Mouse (Mus musculus) heart, embryonic 11.5 days (tissue): ENCODE results near the gene Klhl7. TPM values are rescaled to one million over a fixed set of nuclear protein-coding genes. Genes with fewer than 3 reads are reported as not detected.
A peak's percentile ranks its signal among the peaks of the same experiment; 100 is the strongest.

ENCODE experiments used
- ATAC-seq: fragments of 200-750 bp; cut with Nextera tagmentation; replicated peaks from 2 replicates; pipeline ENCODE4 v1.8.0; 2017; ENCODE audit warnings: moderate library complexity; ENCODE audit not compliant: insufficient number of reproducible peaks, low FRiP score, low TSS enrichment
- H3K27ac ChIP-seq: fragments of 300-500 bp; sonication (generic); 2 replicates; pipeline ENCODE4 v1.5.1; 2014; ENCODE audit warnings: mild to moderate bottlenecking, low read depth, low read length
- H3K27me3 ChIP-seq: fragments of 300-500 bp; sonication (generic); 2 replicates; pipeline ENCODE4 v1.6.1; 2014; ENCODE audit warnings: mild to moderate bottlenecking, low read length, mixed read lengths; ENCODE audit not compliant: control insufficient read depth, insufficient read depth
- H3K36me3 ChIP-seq: fragments of 300-500 bp; sonication (generic); 2 replicates; pipeline ENCODE4 v1.6.1; 2014; ENCODE audit warnings: mild to moderate bottlenecking, low read length, moderate library complexity, mixed read lengths; ENCODE audit not compliant: control insufficient read depth, insufficient read depth
- H3K4me1 ChIP-seq: fragments of 300-500 bp; sonication (generic); 2 replicates; pipeline ENCODE4 v1.6.1; 2014; ENCODE audit warnings: low read length; ENCODE audit not compliant: control insufficient read depth, insufficient read depth
- H3K4me2 ChIP-seq: fragments of 300-500 bp; sonication (generic); 2 replicates; pipeline ENCODE4 v1.6.1; 2014; ENCODE audit warnings: mild to moderate bottlenecking, moderate library complexity
- H3K4me3 ChIP-seq: fragments of 300-500 bp; sonication (generic); 2 replicates; pipeline ENCODE4 v1.5.1; 2014; ENCODE audit warnings: low read depth, low read length
- H3K9ac ChIP-seq: fragments of 300-500 bp; sonication (generic); 2 replicates; pipeline ENCODE4 v1.6.1; 2014; ENCODE audit warnings: mild to moderate bottlenecking, low read depth, low read length, moderate library complexity
- H3K9me3 ChIP-seq: fragments of 300-500 bp; sonication (generic); replicated peaks from 2 replicates; pipeline ENCODE4 v1.6.1; 2016; ENCODE audit warnings: low read length; ENCODE audit not compliant: control insufficient read depth
- WGBS: fragments of 180-500 bp; shearing (Covaris S2); extraction: QIAGEN DNeasy Blood & Tissue Kit; methylation state at CpG from one replicate; pipeline ENCODE4 v1.1.7; 2014; ENCODE audit not compliant: insufficient replicate concordance; 5-methylcytosine and 5-hydroxymethylcytosine counted together
- polyA plus RNA-seq: library from polyadenylated mRNA; unstranded; fragments of >200 nt; fragmentation: Nextera tagmentation; extraction: Ambion mirVana; gene quantifications from 2 replicates; pipeline ENCODE4 v1.2.1, GENCODE M21; 2014

The Klhl7 gene
- polyA plus RNA-seq, 1 experiment from 2014 or later = 39.0 TPM

GRCm38 (mm10) chr5:24063545-24063944 is 36.9 kb upstream of the Klhl7 start:
- no peaks in the 10 kb centered on the region for H3K27me3 ChIP-seq
- no peaks in the 10 kb centered on the region for H3K4me1 ChIP-seq
- no peak for ATAC-seq
- WGBS = 52% methylated on average over 4 of the region's 4 CpGs
- H3K9me3 ChIP-seq = no peaks in the 10 kb centered on the region
- H3K27ac ChIP-seq = no peak overlapping the region
- no peaks in the 10 kb centered on the region for H3K36me3 ChIP-seq
- H3K9ac ChIP-seq = no peak overlapping the region
- no peak overlapping the region for H3K4me3 ChIP-seq
- H3K4me2 ChIP-seq = no peak overlapping the region

- no peaks in the 10 kb centered on the region for H3K36me3 ChIP-seq
- no peaks in the 10 kb centered on the region for H3K27me3 ChIP-seq
- H3K4me3 ChIP-seq = no peak overlapping the region
- no peak overlapping the region for H3K27ac ChIP-seq
- H3K9ac ChIP-seq = no peak overlapping the region
- ATAC-seq = no peak
- H3K4me2 ChIP-seq = no peak overlapping the region
- H3K4me1 ChIP-seq = no peaks in the 10 kb centered on the region
- no peaks in the 10 kb centered on the region for H3K9me3 ChIP-seq
- 77% methylated on average over 6 of the region's 6 CpGs for WGBS
Observed at GRCm38 (mm10) chr5:24068955-24069354, 31.4 kb upstream of the Klhl7 start.

GRCm38 (mm10) chr5:24072031-24072430 is 28.4 kb upstream of the Klhl7 start:
- H3K9ac ChIP-seq = no peak overlapping the region; the same call in 1 of the 2 replicates
- no peak overlapping the region for H3K27ac ChIP-seq
- no peaks in the 10 kb centered on the region for H3K27me3 ChIP-seq
- 0 out of 2 replicates have a peak, but pooled peaks cover 1% of the 10 kb centered on the region for H3K4me1 ChIP-seq
- no peak overlapping the region for H3K4me2 ChIP-seq
- ATAC-seq = no peak
- no peaks in the 10 kb centered on the region for H3K9me3 ChIP-seq
- H3K36me3 ChIP-seq = no peaks in the 10 kb centered on the region
- WGBS = 69% methylated on average over 6 of the region's 6 CpGs
- H3K4me3 ChIP-seq = no peak overlapping the region

GRCm38 (mm10) chr5:24076986-24077718 is 23.3 kb upstream of the Klhl7 start:
- H3K4me1 ChIP-seq = 0 out of 2 replicates have a peak, but pooled peaks cover 3% of the 10 kb centered on the region
- peak overlapping the region; percentile 58; the same call in 1 of the 2 replicates for H3K9ac ChIP-seq
- peak overlapping the region; percentile 58 for H3K4me2 ChIP-seq
- H3K27me3 ChIP-seq = 0 out of 2 replicates have a peak, but pooled peaks cover 2% of the 10 kb centered on the region
- peak; percentile 71; the same call in 1 of the 2 replicates for ATAC-seq
- no peaks in the 10 kb centered on the region for H3K36me3 ChIP-seq
- H3K27ac ChIP-seq = no peak overlapping the region
- no peaks in the 10 kb centered on the region for H3K9me3 ChIP-seq
- 2% methylated on average over 14 of the region's 15 CpGs for WGBS
- peak overlapping the region; percentile 30 for H3K4me3 ChIP-seq

- H3K9ac ChIP-seq = no peak overlapping the region
Observed at GRCm38 (mm10) chr5:24077739-24078306, 22.6 kb upstream of the Klhl7 start.

GRCm38 (mm10) chr5:24078420-24079179 is 21.8 kb upstream of the Klhl7 start:
- no peak overlapping the region for H3K4me3 ChIP-seq
- 71% methylated on average over 7 of the region's 7 CpGs for WGBS
- no peak overlapping the region for H3K4me2 ChIP-seq
- H3K27ac ChIP-seq = no peak overlapping the region
- no peaks in the 10 kb centered on the region for H3K36me3 ChIP-seq
- 0 out of 2 replicates have a peak, but pooled peaks cover 2% of the 10 kb centered on the region for H3K27me3 ChIP-seq
- H3K9me3 ChIP-seq = no peaks in the 10 kb centered on the region
- no peak for ATAC-seq
- 0 out of 2 replicates have a peak, but pooled peaks cover 3% of the 10 kb centered on the region for H3K4me1 ChIP-seq
- no peak overlapping the region for H3K9ac ChIP-seq

More at GRCm38 (mm10) chr5:24077739-24078306, 22.6 kb upstream of the Klhl7 start:
- Histone ChIP-seq H3K36me3 (no peaks in the 10 kb centered on the region), H3K4me1 (0 out of 2 replicates have a peak, but pooled peaks cover 3% of the 10 kb centered on the region), H3K4me3 (peak overlapping the region; percentile 30), H3K27ac (no peak overlapping the region), H3K27me3 (0 out of 2 replicates have a peak, but pooled peaks cover 2% of the 10 kb centered on the region), H3K9me3 (no peaks in the 10 kb centered on the region), H3K4me2 (peak overlapping the region; percentile 58)
- ATAC-seq = no peak
- 11% methylated on average over 7 of the region's 7 CpGs for WGBS

- no peak for ATAC-seq
- no peaks in the 10 kb centered on the region for H3K9me3 ChIP-seq
- 59% methylated on average over 6 of the region's 6 CpGs for WGBS
Observed at GRCm38 (mm10) chr5:24080826-24081225, 19.6 kb upstream of the Klhl7 start.

GRCm38 (mm10) chr5:24084835-24085234 is 15.6 kb upstream of the Klhl7 start:
- no peak for ATAC-seq
- no peak overlapping the region for H3K9ac ChIP-seq
- no peak overlapping the region for H3K27ac ChIP-seq
- H3K9me3 ChIP-seq = no peaks in the 10 kb centered on the region
- H3K36me3 ChIP-seq = no peaks in the 10 kb centered on the region
- H3K4me2 ChIP-seq = no peak overlapping the region
- no peak overlapping the region for H3K4me3 ChIP-seq
- H3K27me3 ChIP-seq = no peaks in the 10 kb centered on the region
- H3K4me1 ChIP-seq = no peaks in the 10 kb centered on the region
- WGBS = 72% methylated on average over 4 of the region's 4 CpGs

More at GRCm38 (mm10) chr5:24080826-24081225, 19.6 kb upstream of the Klhl7 start:
- Histone ChIP-seq H3K4me2 (no peak overlapping the region), H3K4me1 (0 out of 2 replicates have a peak, but pooled peaks cover 3% of the 10 kb centered on the region), H3K9ac (no peak overlapping the region), H3K27ac (no peak overlapping the region), H3K27me3 (0 out of 2 replicates have a peak, but pooled peaks cover 2% of the 10 kb centered on the region), H3K4me3 (no peak overlapping the region), H3K36me3 (no peaks in the 10 kb centered on the region)
